Mouse (Mus musculus): Measurements from ENCODE around the gene Slc25a22.

DNA sequence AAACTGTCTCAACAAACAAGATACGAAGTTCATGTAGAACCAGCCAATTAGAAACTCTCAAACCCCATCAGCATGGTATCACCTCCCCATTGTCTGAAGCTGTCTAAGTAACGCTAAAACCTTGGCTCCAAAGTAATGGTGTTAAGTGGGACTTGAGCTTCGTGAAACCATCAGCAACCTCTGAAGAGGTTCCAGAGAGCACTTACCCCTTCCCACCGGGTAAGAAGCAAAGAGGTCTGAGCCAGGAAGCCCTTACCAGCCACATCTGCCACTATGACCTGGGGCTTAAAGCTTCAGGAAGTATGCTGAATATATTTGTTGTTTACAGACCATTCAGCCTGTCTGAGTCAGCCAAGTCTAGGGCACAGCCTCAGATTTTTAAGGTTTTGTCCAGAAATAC is 32.2 kb downstream of the Slc25a22 start:
- no peak for TF ChIP-seq POLR2A (IDR thresholded peaks at IDR 0.05; ENCODE audit: borderline replicate concordance, control insufficient read depth, low read depth, low read length)
- TF ChIP-seq CTCF (IDR thresholded peaks at IDR 0.05; ENCODE audit: control insufficient read depth, insufficient read depth, low read length) = no peak

All from bone marrow, adult 2 months (tissue).